Mouse (Mus musculus) urinary bladder, postnatal 25 days (tissue): ENCODE results near the gene Ubash3b.

Source experiments
- DNase-seq: peaks from one replicate; pipeline ENCODE4 v3.0.0; 2022; ENCODE audit warnings: low spot score

The Ubash3b gene

GRCm38 (mm10) chr9:41091187-41091586 is 70.3 kb downstream of the Ubash3b start:
- no peak for DNase-seq

GRCm38 (mm10) chr9:41087831-41088383 is 73.6 kb downstream of the Ubash3b start:
- DNase-seq = no peak

- DNase-seq = no peak
These were observed 77.2 kb downstream of the Ubash3b start for GRCm38 (mm10) chr9:41084191-41084901.

- DNase-seq = no peak
These were observed 78.0 kb downstream of the Ubash3b start for GRCm38 (mm10) chr9:41083386-41084055.

- DNase-seq = no peak
These were observed 78.6 kb downstream of the Ubash3b start for GRCm38 (mm10) chr9:41082891-41083290.

GRCm38 (mm10) chr9:41080877-41081276 is 80.6 kb downstream of the Ubash3b start:
- DNase-seq = no peak

GRCm38 (mm10) chr9:41079428-41080155 is 81.9 kb downstream of the Ubash3b start:
- no peak for DNase-seq

- DNase-seq = no peak
These were observed 83.3 kb downstream of the Ubash3b start for GRCm38 (mm10) chr9:41078198-41078597.

- no peak for DNase-seq
These were observed 85.3 kb downstream of the Ubash3b start for GRCm38 (mm10) chr9:41076150-41076549.

GRCm38 (mm10) chr9:41075528-41075927 is 86.0 kb downstream of the Ubash3b start:
- DNase-seq = no peak

- no peak for DNase-seq
These were observed 88.1 kb downstream of the Ubash3b start for GRCm38 (mm10) chr9:41073196-41074009.

- DNase-seq = no peak
These were observed 88.7 kb downstream of the Ubash3b start for GRCm38 (mm10) chr9:41072786-41073185.

GRCm38 (mm10) chr9:41071906-41072511 is 89.5 kb downstream of the Ubash3b start:
- DNase-seq = no peak

GRCm38 (mm10) chr9:41070761-41071181 is 90.7 kb downstream of the Ubash3b start:
- no peak for DNase-seq

GRCm38 (mm10) chr9:41069509-41069908 is 92.0 kb downstream of the Ubash3b start:
- no peak for DNase-seq

GRCm38 (mm10) chr9:41061446-41061845 is 100.1 kb downstream of the Ubash3b start:
- no peak for DNase-seq

GRCm38 (mm10) chr9:41060617-41061016 is 100.9 kb downstream of the Ubash3b start:
- DNase-seq = no peak

GRCm38 (mm10) chr9:41058765-41059535 is 102.5 kb downstream of the Ubash3b start:
- DNase-seq = no peak

- DNase-seq = no peak
These were observed 107.3 kb downstream of the Ubash3b start for GRCm38 (mm10) chr9:41054166-41054565.

- no peak for DNase-seq
These were observed 108.0 kb downstream of the Ubash3b start for GRCm38 (mm10) chr9:41053478-41053877.
